Mouse (Mus musculus) right cerebral cortex, postnatal 10 days (tissue): ENCODE results near the gene Golph3.
"Not testable (repeated sequence)": the region's sequence is repeated elsewhere in the genome, so short reads cannot be mapped to it uniquely, and the experiment has no call there.

Source experiments
- DNase-seq, 2 experiments: peaks; one replicate each; pipeline ENCODE4 v3.0.0; 2021; ENCODE audit warnings: low spot score in 2 of 2

Golph3 gene

DNA sequence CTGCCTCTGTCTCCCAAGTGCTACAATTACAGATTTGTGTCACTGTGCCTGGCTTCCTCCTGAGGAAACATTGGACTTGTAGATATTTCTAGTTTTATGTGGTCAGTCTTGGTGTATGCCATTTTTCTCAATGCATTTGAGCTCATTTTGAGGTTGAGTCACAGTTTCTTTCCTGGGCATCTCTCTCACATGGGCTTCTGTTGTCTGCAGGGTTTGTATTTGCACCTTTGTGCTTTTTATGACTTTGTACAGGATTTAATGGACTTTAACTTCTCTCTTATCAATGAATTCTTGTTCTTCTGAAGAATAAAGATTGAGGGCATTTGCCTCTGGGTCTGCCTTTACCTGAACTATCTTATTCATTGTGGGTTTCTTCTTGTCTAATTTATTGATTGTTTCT is 36.2 kb downstream of the Golph3 start:
- DNase-seq, result no peak

DNA sequence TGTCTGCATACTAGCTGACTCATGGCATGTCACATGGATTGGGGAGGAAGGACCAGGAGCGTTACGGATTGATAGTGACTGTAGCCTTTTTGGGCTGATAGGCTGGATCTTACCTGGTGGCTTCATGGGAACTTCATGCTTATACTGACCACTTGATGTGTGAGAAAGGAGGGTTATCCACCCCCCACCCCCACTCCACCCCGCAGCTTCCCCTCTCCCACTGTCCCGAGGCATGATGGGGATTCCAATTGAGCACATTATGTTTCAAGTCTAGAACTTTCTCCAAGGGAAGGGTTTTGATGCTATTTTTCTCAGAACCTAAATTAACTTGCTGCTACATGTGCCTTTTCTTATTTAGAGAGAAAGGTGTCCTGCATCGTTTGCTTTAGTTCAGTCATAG is 37.1 kb downstream of the Golph3 start:
- DNase-seq, result no peak

DNA sequence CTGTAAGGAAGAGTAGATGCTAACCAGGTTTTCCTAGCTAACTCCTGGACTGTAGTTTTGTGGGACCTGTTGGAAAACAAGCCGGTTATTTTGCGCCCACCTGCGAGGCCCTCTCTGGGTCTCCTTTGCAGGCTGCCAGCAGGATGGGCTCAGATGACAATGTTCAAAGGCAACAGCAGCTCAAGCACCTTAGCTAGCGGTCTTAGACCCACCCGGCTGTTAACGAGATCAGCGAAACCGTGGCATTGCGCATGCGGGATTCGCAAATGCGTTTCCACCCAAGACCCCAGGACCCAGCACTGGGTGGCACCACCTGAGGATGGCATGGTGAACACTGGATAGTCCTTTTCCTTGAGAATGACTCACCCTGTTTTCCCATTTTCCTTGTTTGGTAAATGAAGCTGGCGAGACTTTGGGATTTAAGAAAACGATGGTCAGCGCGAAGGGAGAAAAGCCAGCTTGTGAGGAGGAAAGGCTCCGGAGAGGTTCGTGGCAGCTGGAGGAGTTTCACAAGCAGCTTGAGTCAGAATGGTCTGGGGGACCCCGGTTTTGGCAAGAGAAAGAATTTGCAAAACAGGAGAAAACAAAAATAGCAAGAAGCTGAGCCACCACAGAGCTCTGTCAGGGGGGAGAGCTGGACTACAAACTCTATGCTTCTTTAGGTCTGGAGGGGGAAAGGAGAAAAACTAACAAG is 39.4 kb downstream of the Golph3 start:
- no peak for DNase-seq

DNA sequence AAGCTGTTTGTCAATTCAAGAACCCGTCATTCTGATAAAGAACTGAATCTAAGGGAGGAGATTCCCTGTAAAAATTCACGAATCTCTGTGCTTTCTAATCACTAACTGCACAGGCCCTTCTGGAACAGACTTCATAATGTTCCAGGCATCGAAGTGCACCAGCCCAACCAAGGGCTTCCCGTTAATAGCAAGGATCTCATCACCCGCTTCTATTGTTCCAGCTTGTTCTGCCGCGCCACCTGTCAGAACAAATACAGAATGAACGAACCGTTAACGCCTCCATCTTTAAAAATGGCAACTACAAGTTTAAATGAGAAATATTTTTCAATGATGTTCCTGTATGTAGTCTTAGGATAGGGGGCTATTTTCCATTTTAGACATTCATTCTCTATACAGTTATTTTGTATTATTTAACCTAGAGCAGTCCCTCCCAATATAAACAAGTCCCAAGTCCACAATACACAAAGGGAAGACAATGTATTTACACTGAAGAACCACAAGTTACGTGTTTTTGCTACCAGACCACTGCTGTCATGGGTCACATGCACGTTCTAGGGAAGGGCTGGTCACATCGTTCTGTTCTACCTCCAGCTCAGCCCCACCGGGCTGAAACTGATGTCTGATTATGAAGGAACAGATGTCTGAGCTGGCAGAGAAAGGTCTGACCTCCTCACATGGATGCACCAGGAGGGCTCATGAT is 40.9 kb downstream of the Golph3 start:
- no peak for DNase-seq

DNA sequence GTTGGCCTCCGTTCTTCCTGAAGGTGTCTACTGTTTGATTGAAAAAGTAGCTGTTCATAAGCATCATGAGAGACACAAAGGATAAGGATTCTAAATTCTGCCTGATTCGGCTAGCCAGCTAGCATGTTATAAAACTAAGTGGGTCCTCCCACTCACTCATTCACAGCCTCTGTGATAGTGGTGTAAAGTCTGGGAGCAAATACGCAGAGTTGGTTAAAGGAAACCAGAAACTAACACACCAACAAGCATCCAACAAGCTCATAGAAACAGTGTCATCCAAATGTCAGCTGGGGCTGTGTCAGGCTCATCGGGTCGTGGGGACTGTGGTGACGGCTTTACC is 41.4 kb downstream of the Golph3 start:
- no peak for DNase-seq

DNA sequence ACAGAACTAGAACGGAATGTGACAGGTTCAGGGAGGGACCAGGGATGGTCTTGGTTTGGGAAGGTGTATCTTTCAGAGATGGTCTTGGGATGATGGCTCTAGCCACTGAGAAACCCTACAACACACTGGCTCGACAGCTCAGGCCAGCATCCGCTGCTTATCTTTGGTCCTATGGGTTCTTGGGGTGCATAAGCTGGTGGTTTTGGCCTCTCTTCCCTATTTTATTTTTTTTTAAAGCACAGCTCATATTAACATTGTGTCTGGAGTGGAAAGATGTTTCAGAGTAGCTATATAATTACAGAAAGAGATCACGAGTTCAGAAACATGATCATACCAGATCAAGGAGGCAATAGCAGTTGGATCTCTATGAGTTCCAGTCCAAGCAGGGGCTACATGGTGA is 42.8 kb downstream of the Golph3 start:
- DNase-seq, result no peak

DNA sequence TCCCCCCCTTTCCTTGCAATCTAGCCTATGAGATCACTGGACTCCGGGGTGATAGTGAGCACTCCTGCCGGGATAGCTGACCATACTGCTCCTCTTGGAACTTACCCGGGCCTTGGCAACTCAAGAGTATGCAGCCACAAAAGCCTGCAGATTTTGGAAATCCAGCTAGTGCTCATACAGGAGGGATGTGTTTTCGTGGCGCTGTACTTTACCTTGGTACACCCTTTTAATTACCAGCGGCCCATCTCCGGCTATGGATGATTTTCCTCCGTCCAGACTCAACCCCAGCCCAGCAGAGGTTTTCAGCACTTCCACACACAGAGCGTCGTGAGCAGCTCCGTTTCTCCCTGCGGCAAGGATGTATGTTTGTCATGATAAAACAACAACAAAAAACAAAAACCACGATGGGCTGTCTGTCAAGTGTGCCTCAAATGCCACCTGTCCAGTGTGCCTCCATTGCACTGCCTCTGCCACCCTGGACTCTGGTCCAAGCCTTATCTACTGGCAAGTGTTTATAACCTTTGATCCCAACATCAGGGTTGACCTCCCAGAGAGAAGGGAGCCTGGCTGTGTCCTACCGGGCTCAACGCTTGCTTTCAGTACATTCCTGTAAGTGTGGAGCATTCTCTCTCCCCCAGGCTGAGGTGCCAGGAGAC is 44.3 kb downstream of the Golph3 start:
- DNase-seq, result no peak

DNA sequence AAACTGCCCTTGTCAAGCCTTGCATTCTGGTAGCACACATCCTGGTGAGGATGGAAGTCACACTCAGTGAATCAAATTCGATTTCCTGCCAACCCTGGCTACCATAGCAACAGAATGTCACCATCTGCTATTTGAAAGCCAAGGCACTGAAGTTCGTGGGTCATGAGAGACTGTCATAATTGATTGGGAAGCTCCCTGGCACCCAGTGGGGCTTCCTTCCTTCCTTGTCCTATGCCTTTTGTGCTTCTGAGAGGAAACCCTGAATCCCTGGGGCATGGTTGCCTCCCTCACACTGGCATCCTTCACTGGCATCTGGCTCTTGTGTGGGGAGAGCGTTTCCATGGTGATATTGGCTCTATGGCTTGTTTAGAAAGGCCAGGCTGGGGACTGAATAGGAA is 44.8 kb downstream of the Golph3 start:
- peak; percentile 76 to 85 for DNase-seq

DNA sequence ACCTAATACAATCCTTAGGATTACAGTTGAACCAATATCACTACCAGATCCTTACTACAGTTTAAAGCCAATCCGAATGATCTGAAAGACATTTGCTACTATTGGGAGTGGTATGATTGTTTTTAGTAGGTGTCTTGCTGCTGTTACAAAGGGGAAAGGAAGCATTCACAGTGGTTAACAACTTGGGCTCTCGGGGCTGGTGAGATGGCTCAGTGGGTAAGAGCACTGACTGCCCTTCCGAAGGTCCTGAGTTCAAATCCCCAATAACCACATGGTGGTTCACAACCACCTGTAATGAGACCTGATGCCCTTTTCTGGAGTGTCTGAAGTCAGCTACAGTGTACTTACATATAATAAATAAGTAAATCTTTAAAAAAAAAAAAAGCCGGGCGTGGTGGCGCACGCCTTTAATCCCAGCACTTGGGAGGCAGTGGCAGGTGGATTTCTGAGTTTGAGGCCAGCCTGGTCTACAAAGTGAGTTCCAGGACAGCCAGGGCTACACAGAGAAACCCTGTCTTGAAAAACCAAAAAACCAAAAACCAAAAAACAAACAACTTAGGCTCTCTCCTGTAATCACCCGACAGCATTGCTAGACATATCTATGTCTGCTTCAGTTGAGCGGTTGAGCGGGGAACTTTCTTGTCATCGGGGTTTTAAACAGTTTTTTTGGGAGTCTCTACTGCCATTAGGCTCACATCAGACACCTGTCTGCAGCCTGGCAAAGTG is 45.5 kb downstream of the Golph3 start:
- DNase-seq, result not testable (repeated sequence)

DNA sequence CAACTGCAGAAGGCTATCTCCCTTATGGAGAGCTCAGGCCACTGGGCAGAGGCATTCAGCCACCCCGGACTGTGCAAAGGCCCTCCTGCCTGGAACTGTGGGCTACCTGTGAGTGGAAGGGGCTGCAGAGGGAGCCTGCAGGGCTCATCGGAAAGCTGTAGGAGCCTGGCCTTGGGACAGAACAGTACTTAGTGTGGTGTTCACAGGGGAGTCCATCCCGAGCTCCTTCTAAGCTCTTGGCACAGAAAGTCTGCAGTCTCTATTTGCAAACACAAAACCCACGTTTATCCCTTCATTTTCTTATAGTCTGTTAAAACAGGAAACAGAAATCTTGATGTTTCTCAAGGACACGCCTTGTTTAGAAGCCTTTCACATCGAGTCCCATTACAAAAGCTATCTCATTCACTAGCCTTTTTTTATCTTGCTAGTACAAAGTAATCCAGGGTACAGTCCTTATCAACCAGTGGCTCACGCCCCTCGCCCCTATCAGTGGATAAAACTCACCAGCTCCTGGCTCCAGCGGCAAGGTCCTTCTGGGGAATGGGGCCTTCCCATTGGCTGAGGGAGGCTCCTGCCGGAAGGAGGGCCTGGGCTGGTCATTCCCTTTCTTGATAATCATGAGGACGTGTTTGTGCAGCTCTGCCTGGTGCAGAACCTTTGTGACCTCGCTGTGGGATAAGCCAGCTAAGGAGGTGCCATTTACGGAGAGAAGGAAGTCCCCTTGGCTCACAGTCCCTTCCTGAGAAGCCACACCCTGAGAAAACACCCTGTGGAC is 46.2 kb downstream of the Golph3 start:
- no peak for DNase-seq

DNA sequence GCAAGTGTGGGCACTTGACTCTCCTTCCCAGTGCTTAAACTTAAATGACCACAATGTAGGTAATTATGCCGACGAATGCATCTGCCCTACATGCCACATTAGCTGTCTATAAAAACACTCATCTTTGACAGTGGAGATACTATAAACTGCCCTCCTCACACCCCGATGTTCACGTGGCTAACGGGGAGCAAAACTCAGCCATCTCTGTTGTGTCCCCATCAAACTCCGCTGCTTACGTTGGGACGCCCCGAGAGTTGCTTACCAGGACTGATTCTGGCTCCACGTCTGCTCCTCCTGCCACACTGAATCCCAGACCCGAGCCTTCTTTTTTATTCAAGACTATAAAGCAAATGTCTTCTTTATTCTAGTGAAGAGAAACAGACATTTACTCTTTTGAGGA is 47.1 kb downstream of the Golph3 start:
- DNase-seq, result no peak

DNA sequence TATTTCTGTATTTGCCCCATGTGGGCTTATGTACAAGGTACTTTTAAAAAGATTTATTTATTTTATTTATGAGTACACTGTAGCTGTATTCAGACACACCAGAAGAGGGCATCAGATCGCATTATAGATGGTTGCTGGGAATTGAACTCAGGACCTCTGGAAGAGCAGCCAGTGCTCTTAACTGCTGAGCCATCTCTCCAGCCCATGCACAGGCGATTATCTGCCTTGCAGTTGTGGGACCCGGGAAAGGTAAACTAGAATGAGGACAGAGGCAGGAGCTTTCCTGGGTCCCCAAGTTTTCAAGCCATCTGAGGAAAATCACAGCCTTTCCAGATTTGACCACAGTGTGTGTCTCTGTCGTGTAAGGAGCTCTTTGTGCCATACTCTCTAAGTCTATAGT is 47.6 kb downstream of the Golph3 start:
- no peak for DNase-seq

DNA sequence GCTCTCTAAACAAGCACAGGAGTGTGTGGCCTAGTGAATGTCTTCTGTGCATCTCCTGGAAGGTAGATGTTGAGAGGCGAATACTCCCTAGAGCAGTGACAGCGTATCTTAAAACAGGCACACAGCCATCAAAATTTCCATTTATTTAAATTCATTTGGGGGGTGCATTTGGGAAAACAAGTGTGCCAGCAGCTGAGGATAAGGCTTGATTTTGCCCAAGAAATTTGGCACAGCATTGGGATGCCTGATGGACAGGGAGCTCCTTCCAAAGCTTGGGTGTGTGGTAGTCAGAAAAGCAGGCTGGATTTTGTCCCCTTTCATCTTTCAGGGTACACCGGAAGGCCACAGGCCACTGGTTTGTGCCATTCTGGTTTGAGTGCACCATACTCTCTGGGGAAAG is 48.8 kb downstream of the Golph3 start:
- DNase-seq, result no peak

DNA sequence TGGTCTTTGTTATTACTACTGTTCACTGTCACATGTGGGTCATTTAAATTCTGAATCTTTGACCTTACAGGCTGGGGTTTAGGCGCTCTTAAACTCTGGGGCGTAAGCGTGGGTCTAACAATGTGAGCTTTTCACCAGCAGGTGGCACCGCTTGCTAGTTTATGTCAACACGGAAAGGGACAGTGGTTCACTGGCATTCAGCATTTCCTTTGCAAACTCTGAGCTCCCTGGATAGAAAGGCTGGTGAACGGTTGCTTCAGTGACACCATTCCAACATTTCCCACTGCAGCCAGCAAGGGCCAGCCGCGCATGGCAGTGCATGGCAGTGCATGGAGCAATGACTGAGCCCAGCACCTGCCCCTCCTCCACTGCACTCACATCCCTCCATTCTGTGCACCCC is 49.9 kb downstream of the Golph3 start:
- peak; percentile 79 to 86 for DNase-seq

DNA sequence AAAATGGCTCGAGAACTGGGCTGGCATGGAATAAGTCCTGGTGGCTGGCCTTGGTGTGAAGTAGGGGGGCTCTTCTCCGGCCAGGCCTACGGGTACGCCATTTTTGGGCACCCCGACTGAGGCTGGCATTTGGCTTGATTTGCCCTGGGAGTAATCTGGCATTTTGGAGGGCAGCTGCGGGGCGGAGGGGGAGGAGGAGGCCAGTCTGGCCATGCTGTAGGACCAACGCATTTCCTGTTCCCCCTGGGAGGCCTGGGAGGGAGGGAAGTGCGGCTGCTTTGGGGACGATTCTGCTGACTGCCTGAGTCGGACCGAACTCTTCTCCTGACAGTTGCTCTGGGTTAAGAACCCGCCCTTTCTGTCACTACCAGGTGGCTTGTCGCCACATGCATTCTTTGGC is 52.2 kb downstream of the Golph3 start:
- DNase-seq, result no peak

DNA sequence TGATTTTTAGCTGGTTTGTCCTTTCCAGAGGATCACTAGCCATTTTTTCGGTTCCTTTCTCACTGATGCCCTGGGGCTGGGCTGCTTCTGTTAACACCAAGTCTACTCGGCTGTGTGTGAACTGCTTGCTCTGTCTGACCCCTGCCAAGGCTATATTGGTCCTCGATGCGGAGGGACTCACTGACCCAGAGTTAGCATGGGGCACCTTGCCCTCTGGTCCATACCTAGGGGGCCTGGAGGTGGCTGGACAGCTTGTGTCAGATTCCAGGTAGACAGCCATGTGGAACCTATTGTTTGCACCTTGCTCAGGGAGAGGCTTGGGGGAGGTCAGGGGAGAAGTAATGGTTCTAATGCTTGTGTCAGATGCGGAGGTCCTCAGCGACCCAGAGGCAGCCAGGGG is 52.7 kb downstream of the Golph3 start:
- no peak for DNase-seq

DNA sequence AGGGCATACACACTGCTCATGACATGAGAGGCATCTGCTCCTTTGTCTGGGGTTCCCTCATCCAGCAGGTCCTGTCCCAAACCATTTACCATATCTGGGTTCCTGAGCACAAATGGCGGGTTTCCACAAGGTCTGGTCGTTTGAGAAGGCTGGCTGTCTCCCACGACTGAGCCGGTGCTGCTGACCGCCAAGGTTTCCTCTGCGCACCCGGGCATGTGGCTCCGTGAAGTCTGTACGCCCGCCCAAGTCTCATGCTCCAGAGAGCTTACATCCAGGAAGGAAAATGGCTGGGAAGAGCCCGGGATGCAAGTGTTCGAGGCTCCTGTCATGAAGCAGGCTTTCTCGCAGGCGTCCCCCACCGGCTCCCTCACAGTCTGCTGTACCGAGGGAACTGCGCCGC is 53.7 kb downstream of the Golph3 start:
- DNase-seq, result no peak

DNA sequence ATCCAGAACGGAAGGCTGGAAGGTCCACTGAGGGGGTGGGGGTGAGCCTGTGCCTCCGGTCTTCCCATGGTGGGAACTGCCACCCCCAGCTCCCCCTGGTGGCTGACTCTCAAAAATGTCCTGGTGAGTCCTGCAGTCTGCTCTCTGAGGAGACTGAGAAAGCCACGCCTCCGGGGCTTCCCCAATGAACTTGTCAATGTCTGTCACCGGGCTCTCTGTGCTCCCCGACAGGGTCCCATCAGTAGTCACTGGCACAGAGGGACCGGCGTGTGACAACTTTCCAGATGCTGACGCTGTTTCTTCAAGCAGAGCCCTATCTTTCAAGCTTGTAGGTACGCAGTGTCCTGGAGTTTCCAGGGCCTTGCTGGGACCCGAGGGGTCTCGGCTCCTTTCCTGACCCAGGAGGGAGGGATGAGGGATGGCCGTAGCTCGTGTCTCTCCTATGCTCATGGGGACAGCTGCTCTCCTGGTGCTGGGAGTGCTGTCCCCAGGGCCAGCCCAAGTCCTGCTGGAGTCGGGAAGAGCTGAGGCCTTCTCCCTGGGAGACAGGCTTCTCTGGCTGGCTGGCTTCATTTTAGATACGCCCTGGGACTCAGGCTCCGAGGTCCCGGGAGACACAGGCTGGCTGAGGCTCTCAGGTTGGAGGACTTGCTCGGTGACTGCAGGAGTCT is 54.5 kb downstream of the Golph3 start:
- DNase-seq, result peak; percentile 82 to 86

DNA sequence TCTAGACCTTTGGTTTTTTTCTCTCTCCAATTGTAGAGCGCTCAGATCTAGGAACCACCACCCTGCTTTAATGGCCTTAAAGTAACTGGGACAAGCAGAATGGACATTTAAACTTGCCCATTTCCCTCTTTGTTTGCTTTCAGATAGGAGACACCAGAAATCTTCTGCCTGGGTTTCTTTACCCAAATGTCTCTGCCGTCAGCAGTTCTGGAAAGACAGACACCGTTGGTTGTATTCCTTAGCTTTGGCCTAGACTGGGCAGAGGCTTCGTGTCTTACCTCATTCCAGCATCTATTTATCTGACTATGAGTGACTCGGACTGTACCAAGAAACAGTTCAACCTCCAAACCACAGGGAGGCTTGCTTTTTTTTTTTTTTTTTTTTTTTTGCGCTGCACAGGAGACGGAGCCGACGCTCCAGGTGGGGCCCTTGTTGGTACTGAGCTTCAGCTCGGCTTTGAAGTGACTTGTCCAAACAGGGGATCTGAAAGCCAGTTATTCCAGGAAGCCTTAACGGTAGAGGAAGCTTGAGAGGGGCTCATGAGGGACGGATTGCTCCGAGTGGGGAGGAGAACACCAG is 55.3 kb downstream of the Golph3 start:
- DNase-seq, result no peak

DNA sequence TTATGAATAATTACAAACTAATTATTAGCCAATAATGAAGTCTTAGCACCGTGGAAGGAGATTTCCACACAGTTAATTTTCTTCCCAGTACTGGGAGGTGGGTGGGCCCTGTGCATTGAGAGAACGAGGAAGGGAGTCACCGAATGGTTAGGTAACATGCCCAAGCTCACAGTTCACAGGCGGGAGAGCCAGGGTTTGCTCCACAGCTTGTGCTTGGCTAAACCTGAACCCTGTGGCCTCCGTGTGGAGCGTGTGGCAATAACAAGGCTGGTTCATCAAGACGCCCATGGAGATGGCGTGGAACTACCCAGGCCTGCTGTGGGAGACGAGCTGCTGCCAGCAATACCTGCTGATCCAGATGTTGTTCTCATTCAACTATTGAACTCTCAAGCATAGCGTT is 56.5 kb downstream of the Golph3 start:
- DNase-seq, result no peak

DNA sequence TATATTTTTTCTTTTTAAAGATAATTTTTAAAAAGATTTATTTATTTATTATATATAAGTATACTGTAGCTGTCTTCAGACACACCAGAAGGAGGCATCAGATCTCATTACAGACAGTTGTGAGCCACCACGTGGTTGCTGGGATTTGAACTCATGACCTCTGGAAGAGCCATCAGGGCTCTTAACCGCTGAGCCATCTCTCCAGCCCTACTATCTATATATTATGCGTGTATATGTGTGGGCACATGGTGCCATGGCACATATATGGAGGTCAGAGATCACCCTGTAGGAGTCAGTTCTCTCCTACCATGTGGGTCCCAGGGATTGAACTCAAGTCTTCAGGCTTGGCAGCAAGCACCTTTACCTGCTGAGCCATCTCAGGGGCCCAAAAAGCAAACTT is 58.8 kb downstream of the Golph3 start:
- DNase-seq, result no peak
